Mouse (Mus musculus): ENCODE measurements at regions not wholly inside any gene's neighbourhood (a gene's known extent, or its start where the extent isn't known, plus 50 kb on each side); places are given as distances from the start of the nearest gene placed in this dataset.

- H3K9ac ChIP-seq (replicated peaks): no peak overlapping the region
- no peak for ATAC-seq (ENCODE audit: low FRiP score, low read depth)
- H3K4me3 ChIP-seq: no peak overlapping the region
- WGBS: 74% methylated on average over 5 of the region's 5 CpGs
- no peaks in the 10 kb centered on the region for H3K9me3 ChIP-seq
- H3K27me3 ChIP-seq: no peaks in the 10 kb centered on the region
- H3K36me3 ChIP-seq: no peaks in the 10 kb centered on the region
- H3K4me1 ChIP-seq: peaks cover 10% of the 10 kb centered on the region
- no peak overlapping the region for H3K4me2 ChIP-seq (replicated peaks)
- no peak overlapping the region for H3K27ac ChIP-seq (replicated peaks)
Measured at GRCm38 (mm10) chr2:103896160-103896559, 61.6 kb upstream of the Lmo2 start.

- H3K4me3 ChIP-seq: no peak overlapping the region
- ATAC-seq (ENCODE audit: low FRiP score, low read depth): no peak
- H3K27me3 ChIP-seq: no peaks in the 10 kb centered on the region
- WGBS: 42% methylated on average over 3 of the region's 3 CpGs
- no peaks in the 10 kb centered on the region for H3K9me3 ChIP-seq
- H3K27ac ChIP-seq (replicated peaks): no peak overlapping the region
- peaks cover 4% of the 10 kb centered on the region; the same call in 1 of the 2 replicates for H3K4me1 ChIP-seq
- no peaks in the 10 kb centered on the region for H3K36me3 ChIP-seq
- no peak overlapping the region for H3K4me2 ChIP-seq (replicated peaks)
- no peak overlapping the region for H3K9ac ChIP-seq (replicated peaks)
Measured at GRCm38 (mm10) chr2:103896814-103897213, 61.0 kb upstream of the Lmo2 start.

- 88% methylated on average over 6 of the region's 6 CpGs for WGBS
- no peak for ATAC-seq (ENCODE audit: low FRiP score, low read depth)
- H3K36me3 ChIP-seq: no peaks in the 10 kb centered on the region
Measured at GRCm38 (mm10) chr2:103899713-103900112, 58.1 kb upstream of the Lmo2 start.

GRCm38 (mm10) chr2:103900384-103900783, 57.4 kb upstream of the Lmo2 start:
- ATAC-seq (ENCODE audit: low FRiP score, low read depth): no peak
- Histone ChIP-seq H3K4me2 (replicated peaks) (no peak overlapping the region), H3K9ac (replicated peaks) (no peak overlapping the region), H3K27ac (replicated peaks) (no peak overlapping the region), H3K9me3 (no peaks in the 10 kb centered on the region), H3K4me3 (no peak overlapping the region), H3K27me3 (no peaks in the 10 kb centered on the region), H3K4me1 (peaks cover 11% of the 10 kb centered on the region), H3K36me3 (no peaks in the 10 kb centered on the region)
- WGBS: 70% methylated on average over 5 of the region's 5 CpGs

More at GRCm38 (mm10) chr2:103899713-103900112, 58.1 kb upstream of the Lmo2 start:
- peaks cover 11% of the 10 kb centered on the region for H3K4me1 ChIP-seq
- no peak overlapping the region for H3K27ac ChIP-seq (replicated peaks)
- no peak overlapping the region for H3K4me3 ChIP-seq
- H3K9ac ChIP-seq (replicated peaks): no peak overlapping the region
- no peaks in the 10 kb centered on the region for H3K27me3 ChIP-seq
- H3K9me3 ChIP-seq: no peaks in the 10 kb centered on the region
- H3K4me2 ChIP-seq (replicated peaks): no peak overlapping the region

- H3K36me3 ChIP-seq: no peaks in the 10 kb centered on the region
- peaks cover 20% of the 10 kb centered on the region for H3K4me1 ChIP-seq
- no peak overlapping the region for H3K4me3 ChIP-seq
- WGBS: 100% methylated on average over 1 of the region's 1 CpGs
- no peaks in the 10 kb centered on the region for H3K27me3 ChIP-seq
- no peak overlapping the region for H3K9ac ChIP-seq (replicated peaks)
- H3K4me2 ChIP-seq (replicated peaks): no peak overlapping the region
- ATAC-seq (ENCODE audit: low FRiP score, low read depth): no peak
- H3K9me3 ChIP-seq: no peaks in the 10 kb centered on the region
- no peak overlapping the region for H3K27ac ChIP-seq (replicated peaks)
Measured at GRCm38 (mm10) chr2:103901457-103901856, 56.3 kb upstream of the Lmo2 start.

- no peak overlapping the region for H3K4me3 ChIP-seq
- H3K4me1 ChIP-seq: peaks cover 18% of the 10 kb centered on the region
- no peaks in the 10 kb centered on the region for H3K27me3 ChIP-seq
- no peaks in the 10 kb centered on the region for H3K9me3 ChIP-seq
- H3K4me2 ChIP-seq (replicated peaks): no peak overlapping the region
- ATAC-seq (ENCODE audit: low FRiP score, low read depth): no peak
- H3K36me3 ChIP-seq: no peaks in the 10 kb centered on the region
- no peak overlapping the region for H3K27ac ChIP-seq (replicated peaks)
- no peak overlapping the region for H3K9ac ChIP-seq (replicated peaks)
- WGBS: 74% methylated on average over 11 of the region's 11 CpGs
Measured at GRCm38 (mm10) chr2:103902777-103903176, 55.0 kb upstream of the Lmo2 start.

- WGBS: 70% methylated on average over 1 of the region's 1 CpGs
Measured at GRCm38 (mm10) chr2:103905681-103906080, 52.1 kb upstream of the Lmo2 start.

GRCm38 (mm10) chr2:103906581-103907184, 51.1 kb upstream of the Lmo2 start:
- no peaks in the 10 kb centered on the region for H3K9me3 ChIP-seq
- no peak overlapping the region for H3K9ac ChIP-seq (replicated peaks)
- no peaks in the 10 kb centered on the region for H3K27me3 ChIP-seq
- no peak overlapping the region for H3K27ac ChIP-seq (replicated peaks)
- peaks cover 18% of the 10 kb centered on the region for H3K4me1 ChIP-seq
- H3K36me3 ChIP-seq: no peaks in the 10 kb centered on the region
- no peak overlapping the region for H3K4me3 ChIP-seq
- H3K4me2 ChIP-seq (replicated peaks): no peak overlapping the region
- ATAC-seq (ENCODE audit: low FRiP score, low read depth): no peak
- WGBS: 50% methylated on average over 2 of the region's 2 CpGs

More at GRCm38 (mm10) chr2:103905681-103906080, 52.1 kb upstream of the Lmo2 start:
- Histone ChIP-seq H3K36me3 (no peaks in the 10 kb centered on the region), H3K4me1 (peaks cover 18% of the 10 kb centered on the region), H3K4me2 (replicated peaks) (no peak overlapping the region), H3K9ac (replicated peaks) (no peak overlapping the region), H3K4me3 (no peak overlapping the region), H3K9me3 (no peaks in the 10 kb centered on the region), H3K27ac (replicated peaks) (no peak overlapping the region), H3K27me3 (no peaks in the 10 kb centered on the region)
- 0 out of 2 replicates have a peak, but pooled peaks have one; percentile 38 for ATAC-seq (ENCODE audit: low FRiP score, low read depth)
